Mouse (Mus musculus) ES-Bruce4 (cell line): Measurements from ENCODE around the gene Hivep3.

ENCODE experiments used
- CTCF ChIP-seq: IDR thresholded peaks from one replicate; pipeline ENCODE4 v1.8.1; 2011; ENCODE audit warnings: low read depth, low read length
- POLR2A ChIP-seq: IDR thresholded peaks from one replicate; pipeline ENCODE4 v1.8.1; 2011; ENCODE audit warnings: low read length; ENCODE audit not compliant: insufficient read depth

DNA sequence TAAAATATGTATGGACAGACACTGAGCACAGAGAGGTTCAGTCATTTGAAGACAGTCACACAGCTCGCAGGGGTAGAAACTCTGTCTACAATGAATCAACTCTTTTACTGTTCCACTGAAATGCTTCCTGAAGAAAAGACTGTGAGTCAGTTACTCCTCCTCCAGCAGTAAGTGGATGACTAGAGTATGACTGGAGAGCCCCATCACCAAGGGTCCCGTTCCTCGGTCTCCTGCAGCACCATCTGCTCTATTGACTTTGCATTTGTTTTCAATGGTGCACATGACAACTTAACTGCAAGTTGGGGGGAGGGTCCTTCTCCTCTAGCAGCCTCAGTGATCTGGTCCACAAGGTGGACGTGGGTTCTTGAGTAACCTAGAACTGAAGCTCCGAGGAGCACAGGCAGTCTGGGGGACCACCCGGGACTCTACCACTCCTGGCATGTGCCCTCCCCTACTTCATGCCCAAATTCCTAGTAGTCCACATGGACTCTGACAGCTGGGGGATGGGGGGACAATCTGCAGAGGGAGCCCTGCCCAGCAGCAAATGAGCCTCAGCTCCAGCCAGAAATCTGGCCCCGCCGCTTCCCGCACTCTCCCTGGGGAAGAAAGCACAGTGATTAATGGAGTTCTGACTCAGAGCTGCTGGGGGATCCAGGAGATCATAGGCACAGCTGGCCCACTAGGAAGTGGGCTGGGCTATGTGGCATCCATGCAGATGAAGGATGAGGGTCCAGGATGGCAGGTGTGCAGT is 333.4 kb downstream of the Hivep3 start:
- TF ChIP-seq CTCF, result no peak
- no peak for TF ChIP-seq POLR2A
